Mouse (Mus musculus): ENCODE data around the gene Lsamp.

GRCm38 (mm10) chr16:41888546-41889165, 1904.5 kb downstream of the Lsamp start:
- TF ChIP-seq CTCF (IDR thresholded peaks at IDR 0.05; ENCODE audit: extremely low read depth, insufficient read depth, insufficient read length, insufficient replicate concordance) (no peak), POLR2A (IDR thresholded peaks at IDR 0.05; ENCODE audit: low read depth, low read length) (no peak)
